In genomic region chr7:139208023-139208772, GRCm38 (mm10) we compare ENCODE assay signal across 8 mouse cellular contexts. TPM values are rescaled to one million over a fixed set of nuclear protein-coding genes. Genes with fewer than 3 reads are reported as not detected.
DNase-seq lines count a peak whose midpoint lies in the region; ATAC-seq lines count a peak whose summit lies in the region.

No protein-coding gene starts in this region.

- H3K4me2 ChIP-seq in kidney, embryonic 16.5 days (replicated peaks; ENCODE audit: low read depth, low read length) = no peak overlapping the region

- H3K27ac ChIP-seq in kidney, embryonic 16.5 days (ENCODE audit: low read length) = no peak overlapping the region

- H3K27me3 ChIP-seq in kidney, embryonic 16.5 days (ENCODE audit: insufficient read depth, low read length) = peaks cover 3% of the 10 kb centered on the region; the same call in 1 of the 2 replicates

- peaks cover 14% of the 10 kb centered on the region; the same call in 1 of the 2 replicates for H3K4me1 ChIP-seq in kidney, embryonic 16.5 days (ENCODE audit: insufficient read depth, low read length)

- ATAC-seq in kidney, embryonic 16.5 days (ENCODE audit: low FRiP score, low TSS enrichment) = no peak

- no peaks in the 10 kb centered on the region for H3K9me3 ChIP-seq in kidney, embryonic 16.5 days (ENCODE audit: low read length)

- no peak overlapping the region for H3K9ac ChIP-seq in kidney, embryonic 16.5 days (replicated peaks; ENCODE audit: low read length)

- H3K4me3 ChIP-seq in kidney, embryonic 16.5 days (ENCODE audit: low read length) = no peak overlapping the region

- peak; percentile 47 for DNase-seq in kidney, adult 18-20 months
- peak; percentile 89 for DNase-seq in CD4-positive, CD25-positive, alpha-beta regulatory T cell, adult 2 months (ENCODE audit: low read depth, low spot score)
- peak; percentile 57 for DNase-seq in T-cell, adult 2 months (ENCODE audit: low spot score)
- DNase-seq in embryo, embryonic 11 days = peak; percentile 82
- peak; percentile 47 to 58 for DNase-seq in kidney, postnatal 25 days
- peak; percentile 54 to 63 for DNase-seq in natural killer cell, adult 2 months (ENCODE audit: low spot score in 2 of 2)
- DNase-seq in left cerebral cortex, adult 11 months (ENCODE audit: low spot score) = no peak

- no peaks in the 10 kb centered on the region for H3K36me3 ChIP-seq in kidney, embryonic 16.5 days (ENCODE audit: insufficient read depth, low read length)

- 12% methylated on average over 7 of the region's 7 CpGs for WGBS in kidney, embryonic 16.5 days

RNA-seq across cellular contexts. Expression of gene Lrrc27, which starts 4.6 kb away (rescaled TPM):
- polyA plus RNA-seq in kidney, embryonic 16.5 days (2015; fragmentation: Nextera tagmentation; extraction: Ambion mirVana) = 2.8 and 3.3 TPM in 2 replicates

RNA-seq across cellular contexts. Expression of gene Stk32c, which starts 4.9 kb away (rescaled TPM):
- 0.26 and 0.39 TPM in 2 replicates for polyA plus RNA-seq in kidney, embryonic 16.5 days (2015; fragmentation: Nextera tagmentation; extraction: Ambion mirVana)

RNA-seq across cellular contexts. Expression of gene Pwwp2b, which starts 40.1 kb away (rescaled TPM):
- polyA plus RNA-seq in kidney, embryonic 16.5 days (2015; fragmentation: Nextera tagmentation; extraction: Ambion mirVana) = 9.1 and 10.6 TPM in 2 replicates
